Mouse (Mus musculus): ENCODE measurements around the gene Pstk.

- TF ChIP-seq CTCF (IDR thresholded peaks at IDR 0.05; ENCODE audit: control insufficient read depth, insufficient read depth, insufficient replicate concordance, low read depth, low read length) (no peak), POLR2A (IDR thresholded peaks at IDR 0.05; ENCODE audit: control insufficient read depth, low read depth, low read length) (no peak)
Measured at GRCm38 (mm10) chr7:131356105-131356504, 14.8 kb upstream of the Pstk start.
